Mouse (Mus musculus) liver, embryonic 16.5 days (tissue): ENCODE data around the gene Gm10097. TPM values are rescaled to one million over a fixed set of nuclear protein-coding genes. Genes with fewer than 3 reads are reported as not detected.

Source experiments
- ATAC-seq: fragments of 200-750 bp; cut with Nextera tagmentation; 2 replicates; pipeline ENCODE4 v1.8.0; 2017; ENCODE audit warnings: low read depth, mild to moderate bottlenecking, moderate number of reproducible peaks, moderate library complexity
- H3K27ac ChIP-seq: fragments of 300-500 bp; sonication (generic); 2 replicates; pipeline ENCODE4 v1.5.1; 2014; ENCODE audit warnings: mild to moderate bottlenecking, low read length
- H3K27me3 ChIP-seq: fragments of 300-500 bp; sonication (generic); 2 replicates; pipeline ENCODE4 v1.6.1; 2014; ENCODE audit warnings: low read depth, low read length, mixed read lengths; ENCODE audit not compliant: control insufficient read depth, insufficient read depth
- H3K36me3 ChIP-seq: fragments of 300-500 bp; sonication (generic); 2 replicates; pipeline ENCODE4 v1.6.1; 2014; ENCODE audit warnings: mild to moderate bottlenecking; ENCODE audit not compliant: control insufficient read depth, insufficient read depth
- H3K4me1 ChIP-seq: fragments of 300-500 bp; sonication (generic); 2 replicates; pipeline ENCODE4 v1.6.1; 2014; ENCODE audit warnings: low read depth, low read length, mixed read lengths; ENCODE audit not compliant: control insufficient read depth
- H3K4me2 ChIP-seq: fragments of 300-500 bp; sonication (generic); 2 replicates; pipeline ENCODE4 v1.6.1; 2014; ENCODE audit warnings: low read depth, low read length, mixed read lengths
- H3K4me3 ChIP-seq: fragments of 300-500 bp; sonication (generic); 2 replicates; pipeline ENCODE4 v1.5.1; 2014; ENCODE audit warnings: low read depth, mild to moderate bottlenecking, low read length
- H3K9ac ChIP-seq: fragments of 300-500 bp; sonication (generic); 2 replicates; pipeline ENCODE4 v1.6.1; 2014; ENCODE audit warnings: low read depth, low read length
- H3K9me3 ChIP-seq: fragments of 300-500 bp; sonication (generic); replicated peaks from 2 replicates; pipeline ENCODE4 v1.6.1; 2016; ENCODE audit warnings: low read length; ENCODE audit not compliant: control insufficient read depth
- WGBS: fragments of 180-500 bp; shearing (Covaris S2); extraction: QIAGEN DNeasy Blood & Tissue Kit; methylation state at CpG from one replicate; pipeline ENCODE4 v1.1.7; 2014; ENCODE audit not compliant: insufficient replicate concordance; 5-methylcytosine and 5-hydroxymethylcytosine counted together
- polyA plus RNA-seq: library from polyadenylated mRNA; unstranded; fragments of >200 nt; fragmentation: Nextera tagmentation; extraction: Ambion mirVana; gene quantifications from 2 replicates; pipeline ENCODE4 v1.2.1, GENCODE M21; 2015

Gene Gm10097
- polyA plus RNA-seq, 1 experiment from 2014 or later: 0.09 TPM

- ATAC-seq: no peak
- no peak overlapping the region for H3K4me2 ChIP-seq
- H3K27me3 ChIP-seq: no peaks in the 10 kb centered on the region
- H3K9ac ChIP-seq: no peak overlapping the region
- H3K27ac ChIP-seq: no peak overlapping the region
- peaks cover 15% of the 10 kb centered on the region for H3K36me3 ChIP-seq
- no peak overlapping the region for H3K4me3 ChIP-seq
- WGBS: 80% methylated on average over 7 of the region's 7 CpGs
- no peaks in the 10 kb centered on the region for H3K9me3 ChIP-seq
- no peaks in the 10 kb centered on the region for H3K4me1 ChIP-seq
These were observed 23.8 kb upstream of the Gm10097 start for GRCm38 (mm10) chr10:5045213-5045612.

GRCm38 (mm10) chr10:5045671-5046070 lies 23.3 kb upstream of the Gm10097 start:
- H3K4me1 ChIP-seq: no peaks in the 10 kb centered on the region
- H3K4me3 ChIP-seq: no peak overlapping the region
- peaks cover 11% of the 10 kb centered on the region for H3K36me3 ChIP-seq
- H3K4me2 ChIP-seq: no peak overlapping the region
- no peak for ATAC-seq
- WGBS: 74% methylated on average over 5 of the region's 5 CpGs
- no peaks in the 10 kb centered on the region for H3K27me3 ChIP-seq
- H3K9me3 ChIP-seq: no peaks in the 10 kb centered on the region
- H3K9ac ChIP-seq: no peak overlapping the region
- no peak overlapping the region for H3K27ac ChIP-seq

GRCm38 (mm10) chr10:5056243-5056735 lies 12.7 kb upstream of the Gm10097 start:
- Histone ChIP-seq H3K9me3 (no peaks in the 10 kb centered on the region), H3K36me3 (no peaks in the 10 kb centered on the region; the same call in 1 of the 2 replicates), H3K27me3 (no peaks in the 10 kb centered on the region), H3K4me1 (no peaks in the 10 kb centered on the region), H3K27ac (no peak overlapping the region), H3K4me2 (no peak overlapping the region), H3K9ac (no peak overlapping the region), H3K4me3 (no peak overlapping the region)
- 83% methylated on average over 10 of the region's 10 CpGs for WGBS
- no peak for ATAC-seq

- no peak overlapping the region for H3K4me2 ChIP-seq
- H3K4me3 ChIP-seq: no peak overlapping the region
- no peaks in the 10 kb centered on the region; the same call in 1 of the 2 replicates for H3K36me3 ChIP-seq
- H3K9me3 ChIP-seq: no peaks in the 10 kb centered on the region
- no peak overlapping the region for H3K9ac ChIP-seq
- no peak for ATAC-seq
- no peaks in the 10 kb centered on the region for H3K4me1 ChIP-seq
- H3K27me3 ChIP-seq: no peaks in the 10 kb centered on the region
- no peak overlapping the region for H3K27ac ChIP-seq
- 49% methylated on average over 3 of the region's 3 CpGs for WGBS
These were observed 12.1 kb upstream of the Gm10097 start for GRCm38 (mm10) chr10:5056940-5057339.

- no peaks in the 10 kb centered on the region for H3K4me1 ChIP-seq
- H3K36me3 ChIP-seq: no peaks in the 10 kb centered on the region; the same call in 1 of the 2 replicates
- no peak for ATAC-seq
- no peak overlapping the region for H3K27ac ChIP-seq
- H3K9ac ChIP-seq: no peak overlapping the region
- H3K4me3 ChIP-seq: no peak overlapping the region
- H3K4me2 ChIP-seq: no peak overlapping the region
- H3K27me3 ChIP-seq: no peaks in the 10 kb centered on the region
- H3K9me3 ChIP-seq: no peaks in the 10 kb centered on the region
- WGBS: 82% methylated on average over 15 of the region's 15 CpGs
These were observed 11.3 kb upstream of the Gm10097 start for GRCm38 (mm10) chr10:5057661-5058060.

- no peak for ATAC-seq
- Histone ChIP-seq H3K4me2 (no peak overlapping the region), H3K27ac (no peak overlapping the region), H3K9me3 (no peaks in the 10 kb centered on the region), H3K4me3 (no peak overlapping the region), H3K36me3 (no peaks in the 10 kb centered on the region; the same call in 1 of the 2 replicates), H3K9ac (no peak overlapping the region), H3K27me3 (no peaks in the 10 kb centered on the region), H3K4me1 (no peaks in the 10 kb centered on the region)
- WGBS: 62% methylated on average over 2 of the region's 2 CpGs
These were observed 10.1 kb upstream of the Gm10097 start for GRCm38 (mm10) chr10:5058876-5059275.

GRCm38 (mm10) chr10:5059983-5060382 lies 9.0 kb upstream of the Gm10097 start:
- Histone ChIP-seq H3K4me2 (no peak overlapping the region), H3K27me3 (no peaks in the 10 kb centered on the region), H3K36me3 (no peaks in the 10 kb centered on the region; the same call in 1 of the 2 replicates), H3K9ac (no peak overlapping the region), H3K27ac (no peak overlapping the region), H3K9me3 (no peaks in the 10 kb centered on the region), H3K4me1 (no peaks in the 10 kb centered on the region), H3K4me3 (no peak overlapping the region)
- 37% methylated on average over 2 of the region's 2 CpGs for WGBS
- no peak for ATAC-seq

- WGBS: 67% methylated on average over 3 of the region's 3 CpGs
- no peak for ATAC-seq
- Histone ChIP-seq H3K27me3 (no peaks in the 10 kb centered on the region), H3K4me3 (no peak overlapping the region), H3K36me3 (no peaks in the 10 kb centered on the region), H3K9ac (no peak overlapping the region), H3K27ac (no peak overlapping the region), H3K9me3 (no peaks in the 10 kb centered on the region), H3K4me2 (no peak overlapping the region), H3K4me1 (no peaks in the 10 kb centered on the region)
These were observed 1.9 kb upstream of the Gm10097 start for GRCm38 (mm10) chr10:5067113-5067512.

- H3K27ac ChIP-seq: no peak overlapping the region
- ATAC-seq: no peak
- 78% methylated on average over 11 of the region's 11 CpGs for WGBS
- H3K9me3 ChIP-seq: no peaks in the 10 kb centered on the region
- H3K9ac ChIP-seq: no peak overlapping the region
- no peaks in the 10 kb centered on the region for H3K4me1 ChIP-seq
- no peak overlapping the region for H3K4me2 ChIP-seq
- no peaks in the 10 kb centered on the region for H3K36me3 ChIP-seq
- no peaks in the 10 kb centered on the region for H3K27me3 ChIP-seq
- no peak overlapping the region for H3K4me3 ChIP-seq
These were observed 1.4 kb downstream of the Gm10097 start for GRCm38 (mm10) chr10:5070168-5070940.
